Mouse (Mus musculus): ENCODE data around the gene Dnajc28.

The Dnajc28 gene

DNA sequence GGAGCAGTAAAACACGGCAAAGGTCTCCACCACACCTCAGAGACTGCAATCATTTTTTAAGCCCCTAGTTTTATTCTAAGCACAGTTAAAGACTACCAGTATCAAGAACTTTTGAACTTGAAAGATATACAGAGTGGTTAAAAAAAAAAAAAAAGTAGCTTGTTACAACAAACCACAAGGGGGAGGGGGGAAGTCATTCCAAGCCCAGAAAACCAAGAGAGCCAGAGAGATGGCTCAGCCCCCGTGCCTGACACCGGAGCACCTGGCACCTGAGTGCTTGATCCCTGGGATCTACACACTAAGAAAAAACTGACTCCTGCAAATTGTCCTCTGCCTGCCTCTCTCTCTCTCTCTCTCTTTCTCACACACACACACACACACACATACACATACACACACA is 25.6 kb downstream of the Dnajc28 start:
- CTCF ChIA-PET = no interaction called here

- CTCF ChIA-PET = no interaction called here
These were observed 26.7 kb downstream of the Dnajc28 start for GRCm38 (mm10) chr16:91592162-91592561.

DNA sequence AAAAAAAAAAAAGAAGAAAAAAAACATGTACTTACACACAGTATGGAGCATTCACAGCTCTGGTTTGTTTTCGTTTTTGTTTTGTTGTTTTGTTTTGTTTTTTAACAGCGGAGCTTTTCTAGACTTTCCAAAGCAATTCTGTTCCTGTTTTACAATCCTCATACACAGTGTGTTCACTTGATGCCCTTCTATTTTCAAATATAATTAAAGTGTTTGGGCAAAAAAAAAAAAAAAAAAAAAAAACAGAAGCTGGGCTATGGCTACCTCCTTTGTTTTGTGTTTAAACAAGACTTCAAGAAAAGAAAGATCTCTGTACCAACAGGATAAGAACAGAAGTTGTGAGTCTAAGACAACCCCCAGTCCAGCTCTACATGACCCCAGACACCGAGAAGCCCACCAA is 30.1 kb downstream of the Dnajc28 start:
- CTCF ChIA-PET = no interaction called here

- CTCF ChIA-PET = interaction anchor here (0.6 kb wide), 1 partner anchor 42 kb away, joined by 3 read pairs; no protein-coding TSS in a partner anchor
These were observed 30.9 kb downstream of the Dnajc28 start for GRCm38 (mm10) chr16:91587730-91588453.

GRCm38 (mm10) chr16:91586244-91586643 is 32.6 kb downstream of the Dnajc28 start:
- CTCF ChIA-PET = interaction anchor here (0.6 kb wide), 1 partner anchor 59 kb away, joined by 9 read pairs; no protein-coding TSS in a partner anchor

- CTCF ChIA-PET = no interaction called here
These were observed 33.2 kb downstream of the Dnajc28 start for GRCm38 (mm10) chr16:91585617-91586016.

- CTCF ChIA-PET = no interaction called here
These were observed 36.5 kb downstream of the Dnajc28 start for GRCm38 (mm10) chr16:91582307-91582706.

- CTCF ChIA-PET = no interaction called here
These were observed 39.7 kb downstream of the Dnajc28 start for GRCm38 (mm10) chr16:91578980-91579720.

- CTCF ChIA-PET = no interaction called here
These were observed 43.7 kb downstream of the Dnajc28 start for GRCm38 (mm10) chr16:91575151-91575550.

DNA sequence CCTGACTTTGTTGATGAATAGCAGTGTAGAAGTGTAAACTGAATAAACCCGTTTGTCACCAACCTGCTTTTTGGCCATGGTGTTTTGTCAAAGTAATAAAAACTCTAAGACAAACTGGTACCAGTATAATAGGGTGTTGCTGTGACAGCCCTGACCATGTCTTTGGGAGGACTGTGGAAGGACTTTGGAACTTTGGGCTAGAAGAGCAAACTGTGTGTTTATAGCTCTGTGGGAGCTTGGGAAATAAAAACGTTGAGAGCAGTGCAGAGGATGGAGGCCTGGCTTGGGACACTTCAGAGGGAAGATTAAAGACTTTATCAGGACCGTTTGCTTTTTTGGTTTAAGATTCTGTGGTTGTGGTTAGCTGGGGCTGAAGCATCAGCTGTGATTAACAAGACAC is 47.7 kb downstream of the Dnajc28 start:
- CTCF ChIA-PET = no interaction called here

DNA sequence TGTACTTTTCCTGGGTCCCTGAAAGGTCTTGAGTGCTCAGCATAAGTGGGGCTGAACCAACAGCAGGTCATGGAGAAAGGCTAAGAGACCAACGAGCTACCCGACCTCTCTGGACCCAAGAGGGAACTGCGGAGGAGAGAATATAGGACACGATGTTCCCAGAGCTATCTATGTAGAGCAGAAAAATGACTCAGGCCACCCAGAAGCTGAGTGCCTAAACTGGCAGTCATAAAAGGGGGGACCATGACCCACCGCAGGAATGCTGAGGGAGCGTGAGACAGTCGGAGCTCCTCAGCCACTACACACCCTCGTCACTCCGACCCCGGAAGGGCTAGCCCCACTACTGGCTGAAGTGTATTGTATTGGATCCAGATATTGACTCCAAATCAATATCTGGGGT is 49.9 kb downstream of the Dnajc28 start:
- CTCF ChIA-PET = interaction anchor here (0.7 kb wide), 1 partner anchor 261 kb away, joined by 4 read pairs; no protein-coding TSS in a partner anchor

DNA sequence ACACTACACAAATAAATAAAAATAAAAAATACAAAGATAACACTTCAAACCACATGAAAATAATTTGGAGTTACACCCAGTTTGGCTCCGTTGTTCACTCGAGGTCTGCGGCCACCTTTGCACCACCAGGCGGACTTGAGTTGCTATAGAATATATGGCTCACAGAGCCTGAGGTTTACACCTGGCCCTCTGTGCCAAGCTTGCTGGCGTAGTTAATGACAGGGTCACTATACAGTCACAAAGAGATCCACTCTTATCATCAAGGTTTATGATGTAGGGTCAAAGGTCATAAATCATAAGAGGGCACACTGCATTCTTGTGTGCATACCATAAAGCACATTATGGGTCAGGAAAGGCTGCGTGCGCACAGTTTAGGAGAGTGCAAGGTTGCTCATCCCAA is 52.8 kb downstream of the Dnajc28 start:
- CTCF ChIA-PET = no interaction called here

DNA sequence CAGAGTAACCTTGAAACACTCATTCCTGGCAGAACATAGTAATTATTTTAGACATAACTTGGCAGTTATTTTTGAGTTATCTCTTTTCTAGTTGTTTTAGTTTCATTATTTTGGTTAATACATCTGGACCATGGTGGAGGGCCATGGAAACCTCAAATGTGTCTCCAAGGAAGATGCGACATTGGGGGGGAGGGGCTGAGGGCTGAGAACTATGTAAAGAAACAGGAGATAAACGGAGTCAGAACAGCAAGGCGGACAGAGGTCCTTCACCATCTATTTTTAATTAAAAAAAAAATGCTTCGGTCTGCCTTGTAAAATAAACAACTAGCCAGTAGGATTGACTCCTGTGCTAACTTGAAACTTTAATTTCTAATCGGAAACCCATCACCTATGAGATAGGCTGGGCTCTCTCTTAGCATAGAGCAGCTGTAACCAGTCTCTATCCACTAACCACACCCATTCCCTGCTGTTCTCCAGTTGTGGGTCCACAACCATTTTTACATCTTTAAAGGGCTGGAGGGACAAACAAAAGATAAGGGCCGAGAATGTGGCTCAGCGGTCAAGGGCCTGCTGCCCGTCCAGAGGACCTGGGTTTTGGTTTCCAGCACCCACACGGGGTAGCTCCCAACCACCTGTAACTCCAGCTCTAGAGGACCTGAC is 53.4 kb downstream of the Dnajc28 start:
- CTCF ChIA-PET = no interaction called here

- CTCF ChIA-PET = no interaction called here
These were observed 54.1 kb downstream of the Dnajc28 start for GRCm38 (mm10) chr16:91564580-91565291.
